Mouse (Mus musculus): Measurements from ENCODE around the gene Hyal1.

Hyal1 gene

DNA sequence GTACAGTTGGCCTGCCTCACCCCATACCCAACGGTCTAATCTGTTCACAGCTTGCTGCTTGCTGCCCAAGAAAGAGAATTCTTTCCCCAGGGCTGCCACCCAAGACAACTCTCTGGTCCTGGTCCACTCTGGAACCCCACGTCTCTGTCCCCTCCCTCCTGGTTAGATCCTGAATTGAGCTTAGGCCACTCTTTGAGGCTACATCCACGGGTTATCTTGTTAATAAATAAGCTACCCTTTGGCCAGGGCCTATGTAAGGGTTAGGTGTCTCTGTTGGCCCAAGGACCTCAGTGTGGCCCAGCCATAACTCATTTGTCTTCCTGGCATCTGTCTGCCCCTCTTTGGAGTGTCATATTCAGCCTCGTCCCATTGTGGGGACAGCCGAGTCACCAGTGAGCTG lies 21.7 kb downstream of the Hyal1 start:
- DNase-seq: no peak

- DNase-seq: no peak
These were observed 22.7 kb downstream of the Hyal1 start for GRCm38 (mm10) chr9:107599433-107599832.

- no peak for DNase-seq
These were observed 23.1 kb downstream of the Hyal1 start for GRCm38 (mm10) chr9:107599842-107600241.

GRCm38 (mm10) chr9:107600745-107601144 lies 24.0 kb downstream of the Hyal1 start:
- DNase-seq: peak; percentile 38

- DNase-seq: no peak
These were observed 24.5 kb downstream of the Hyal1 start for GRCm38 (mm10) chr9:107601275-107601674.

DNA sequence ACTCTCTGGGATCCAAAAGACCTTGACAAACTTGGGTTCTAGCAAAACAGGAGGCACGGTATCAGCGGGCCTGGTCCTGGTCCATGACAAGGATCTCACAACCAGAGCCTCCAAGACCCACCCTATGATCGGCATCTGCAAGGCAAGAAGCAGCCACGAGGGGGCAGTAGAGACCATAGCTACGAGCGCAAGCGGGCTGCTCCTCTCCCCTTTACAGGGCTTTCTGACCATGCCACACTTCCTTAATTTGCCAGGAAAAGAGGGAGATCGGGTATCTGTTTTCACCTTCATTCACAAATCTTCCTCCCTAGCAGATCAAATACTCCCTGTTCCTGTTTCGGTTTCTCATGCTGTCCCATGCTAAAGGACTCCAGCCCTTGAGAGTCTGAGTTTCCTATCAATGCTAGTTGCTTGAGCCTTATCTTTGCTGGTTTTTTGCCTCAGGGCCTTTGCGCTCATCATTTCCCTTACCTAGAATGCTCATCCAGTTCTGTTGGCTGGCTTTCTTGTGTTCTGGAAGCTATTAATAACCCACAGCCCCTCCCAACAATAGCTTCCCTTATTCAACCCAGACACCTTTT lies 25.4 kb downstream of the Hyal1 start:
- peak; percentile 94 for DNase-seq

GRCm38 (mm10) chr9:107603251-107603650 lies 26.5 kb downstream of the Hyal1 start:
- DNase-seq: no peak

GRCm38 (mm10) chr9:107605041-107605661 lies 28.4 kb downstream of the Hyal1 start:
- DNase-seq: no peak

DNA sequence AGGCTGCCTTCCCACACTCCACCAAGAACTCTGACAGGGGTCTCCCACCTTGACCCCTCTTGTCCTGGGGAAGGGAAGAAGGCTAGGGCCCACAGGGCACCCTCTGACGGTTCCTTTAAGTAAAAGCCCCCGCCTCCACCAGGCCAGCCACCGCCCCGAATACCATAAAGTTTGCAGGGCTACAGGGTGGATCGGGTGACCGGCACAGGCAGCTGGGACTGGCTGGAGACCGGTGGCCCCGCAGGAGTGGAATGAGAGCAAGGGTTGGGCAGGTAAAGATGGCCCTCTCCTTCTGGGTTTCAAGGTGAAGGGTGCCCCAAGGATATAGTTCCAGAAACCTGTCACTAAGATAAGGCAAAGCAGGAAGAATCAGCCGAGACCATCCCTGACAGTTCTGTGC lies 29.9 kb downstream of the Hyal1 start:
- DNase-seq: no peak

DNA sequence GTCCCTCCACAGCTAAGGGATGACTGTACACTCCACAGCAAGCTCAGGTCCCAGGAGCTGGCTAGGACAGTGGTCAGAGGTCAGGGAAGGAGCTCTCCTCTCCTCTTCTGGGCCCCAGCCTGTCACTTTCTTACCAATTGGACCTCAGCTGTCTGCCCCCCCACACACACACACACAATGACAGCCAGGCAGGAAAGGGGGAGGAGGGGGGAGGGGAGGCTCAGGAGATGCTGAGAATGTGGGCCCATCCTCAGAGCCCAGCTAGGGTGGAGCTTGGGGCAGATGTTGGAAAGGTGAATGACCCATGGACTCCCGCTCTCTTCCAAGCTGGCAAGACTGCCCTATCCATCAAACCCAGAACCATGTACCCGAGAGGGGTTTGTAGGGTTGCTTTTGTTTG lies 30.3 kb downstream of the Hyal1 start:
- DNase-seq: no peak

GRCm38 (mm10) chr9:107607653-107608245 lies 31.0 kb downstream of the Hyal1 start:
- DNase-seq: no peak

DNA sequence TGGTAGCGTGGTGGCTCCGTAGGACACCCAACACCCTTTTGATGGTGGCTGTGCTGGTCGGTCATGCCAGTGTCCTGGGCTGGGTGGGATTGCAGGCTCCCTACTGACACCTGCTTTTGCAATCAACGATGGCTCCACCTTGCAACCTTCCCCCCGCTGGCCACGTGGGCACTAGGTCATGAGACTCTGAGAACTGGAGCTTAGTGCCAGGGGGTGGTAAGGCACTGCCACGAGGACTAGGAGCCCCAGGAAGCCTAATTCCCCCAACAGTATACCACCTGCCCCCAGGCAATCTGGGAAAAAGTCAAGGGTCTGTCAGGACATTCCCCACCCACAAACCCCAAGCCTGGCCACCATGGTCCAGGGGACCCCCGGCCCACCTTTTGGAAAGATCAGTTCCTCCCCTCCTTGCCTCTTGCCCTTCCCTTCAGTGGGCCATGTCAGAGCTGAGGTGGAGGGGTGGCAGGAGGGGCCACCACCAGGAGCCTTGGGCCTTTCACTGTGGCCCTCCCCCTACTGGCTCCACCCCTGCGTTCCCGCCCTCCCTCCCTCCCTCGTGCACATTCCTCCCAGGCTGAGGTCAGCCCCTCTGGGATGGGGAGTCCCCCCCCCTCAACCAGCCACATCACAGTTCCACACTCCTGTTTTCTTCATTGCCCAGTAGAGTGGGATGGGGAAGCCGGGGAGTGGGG lies 32.2 kb downstream of the Hyal1 start, which contains the start of gene Sema3b:
Gene Sema3b (minus strand): TSS at position 489 of the 692 bp plus-strand sequence.
- DNase-seq: no peak

DNA sequence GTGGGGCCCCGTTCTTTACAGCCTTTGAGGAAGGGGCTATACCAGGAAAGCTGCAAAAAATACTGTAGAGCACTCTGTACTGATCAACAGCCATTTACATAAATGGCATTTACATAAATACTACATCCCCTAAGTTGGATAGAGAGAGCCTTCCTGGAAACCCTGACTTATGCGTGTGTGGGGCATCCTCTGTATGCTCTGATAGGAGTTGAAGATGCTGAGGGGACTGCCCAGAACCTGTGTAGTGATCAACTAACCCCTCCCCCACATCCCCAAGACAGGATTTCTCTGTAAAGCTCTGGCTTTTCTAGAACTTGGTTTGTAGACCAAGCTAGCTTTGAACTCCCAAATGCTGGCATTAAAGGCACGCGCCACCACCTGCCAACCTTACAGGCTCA lies 32.7 kb downstream of the Hyal1 start:
- no peak for DNase-seq

DNA sequence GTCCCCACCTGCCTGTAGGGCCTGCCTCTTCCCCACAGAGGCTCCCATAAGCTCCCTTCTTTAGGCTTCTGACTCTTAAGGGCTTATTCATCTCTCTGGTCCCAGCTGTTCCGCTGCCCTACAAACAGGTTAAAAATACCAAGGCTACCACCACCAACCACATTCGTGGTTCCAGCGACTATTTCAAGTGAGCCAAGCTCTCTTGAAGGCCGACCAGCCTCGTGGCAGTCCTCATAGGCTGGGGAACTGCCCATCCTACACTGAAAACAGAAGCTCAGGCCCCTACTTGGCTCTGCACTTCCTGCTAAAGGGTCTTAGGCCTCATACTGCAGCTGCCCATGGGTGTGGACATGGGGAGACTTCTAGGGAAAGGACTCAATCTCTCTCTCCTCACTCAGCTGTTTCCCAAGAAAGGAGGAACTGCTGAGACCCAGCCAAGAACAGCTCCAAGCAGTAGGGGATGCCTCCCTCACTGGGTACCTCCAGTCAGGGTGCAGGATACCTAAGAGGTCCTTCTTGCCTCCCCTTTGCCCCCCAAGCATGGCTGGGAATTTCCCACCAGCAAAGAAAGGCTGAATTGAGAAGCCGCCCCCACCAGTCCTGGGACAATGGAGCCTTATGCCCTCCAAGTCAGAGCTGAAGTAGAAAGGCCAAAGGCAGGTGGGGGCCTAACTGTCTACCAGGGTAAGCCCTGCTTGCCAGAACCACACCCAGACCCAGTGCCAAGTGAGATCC lies 34.9 kb downstream of the Hyal1 start:
- no peak for DNase-seq

DNA sequence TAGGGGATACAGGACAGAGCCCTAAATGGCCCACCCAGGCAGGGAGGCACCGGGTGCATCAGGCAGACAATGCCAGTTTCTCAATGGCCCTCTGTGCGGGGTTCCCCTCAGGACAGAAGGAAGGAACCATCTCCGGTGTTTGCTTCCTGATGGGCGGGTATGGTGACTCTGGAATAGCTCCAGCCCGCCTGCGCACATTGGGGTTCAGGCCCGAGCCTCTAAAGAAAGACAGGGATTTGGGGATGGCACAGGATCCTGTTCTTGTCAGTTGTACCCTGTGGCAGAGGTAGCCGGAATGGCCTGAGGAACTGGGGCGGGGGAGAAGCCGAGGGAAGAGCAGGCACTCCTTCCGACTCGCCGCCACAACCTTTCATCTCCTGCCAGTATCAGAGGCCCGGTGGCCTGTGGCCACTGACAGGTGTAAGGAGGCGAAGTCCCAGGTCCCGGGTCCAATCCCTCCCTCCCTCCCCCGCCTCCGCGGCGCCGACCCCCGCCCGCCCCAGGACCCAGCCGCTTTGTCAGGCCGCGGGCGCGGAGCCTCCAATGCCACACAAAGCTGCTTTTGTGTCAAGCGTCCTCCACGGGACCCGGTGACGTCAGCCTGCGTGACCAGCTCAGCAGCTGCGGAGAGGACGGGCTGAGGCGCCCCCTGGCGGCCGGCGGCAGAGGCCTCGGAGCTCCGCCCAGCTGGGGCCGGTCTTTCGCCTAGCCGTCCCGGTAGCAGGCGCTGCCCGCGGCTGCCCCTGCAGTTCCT lies 35.6 kb downstream of the Hyal1 start:
- DNase-seq: peak; percentile 98

GRCm38 (mm10) chr9:107612945-107613569 lies 36.3 kb downstream of the Hyal1 start:
- DNase-seq: no peak

GRCm38 (mm10) chr9:107615035-107615434 lies 38.3 kb downstream of the Hyal1 start:
- no peak for DNase-seq

DNA sequence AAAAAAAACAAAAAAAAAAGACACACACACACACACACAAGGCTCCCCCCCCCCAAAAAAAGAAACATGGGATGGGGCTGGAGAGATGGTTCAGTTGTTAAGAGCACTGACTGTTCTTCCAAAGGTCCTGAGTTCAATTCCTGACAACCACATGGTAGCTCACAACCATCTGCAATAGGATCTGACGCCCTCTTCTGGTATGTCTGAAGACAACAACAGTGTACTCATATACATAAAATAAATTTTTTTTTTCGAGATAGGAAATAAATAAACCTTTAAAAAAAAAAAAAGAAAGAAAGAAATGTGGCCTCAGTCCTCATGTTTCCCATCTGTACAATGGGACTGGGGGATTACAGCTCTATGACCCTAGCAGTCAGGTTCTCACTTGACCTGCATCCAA lies 40.7 kb downstream of the Hyal1 start:
- no peak for DNase-seq

DNA sequence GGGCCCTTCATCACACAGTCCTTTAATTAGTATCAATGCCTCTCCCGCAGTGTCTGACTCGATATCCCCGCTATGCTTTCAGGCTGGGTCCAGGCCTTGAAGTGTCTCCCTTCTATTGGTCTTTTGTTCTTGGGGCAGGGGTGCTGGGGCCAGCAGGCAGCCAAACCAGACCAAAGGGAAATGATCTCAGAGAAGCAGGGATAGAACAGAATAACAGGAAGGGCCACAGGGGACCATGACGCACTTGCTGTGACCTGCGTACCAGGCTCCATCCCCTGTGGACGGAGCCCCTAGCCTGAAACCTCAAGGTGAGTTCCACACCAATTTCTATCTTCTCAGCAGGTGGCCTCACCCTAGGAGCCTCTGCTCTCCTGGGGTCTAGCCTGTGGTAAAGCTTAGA lies 41.4 kb downstream of the Hyal1 start:
- no peak for DNase-seq

GRCm38 (mm10) chr9:107618778-107619545 lies 42.2 kb downstream of the Hyal1 start:
- no peak for DNase-seq

DNA sequence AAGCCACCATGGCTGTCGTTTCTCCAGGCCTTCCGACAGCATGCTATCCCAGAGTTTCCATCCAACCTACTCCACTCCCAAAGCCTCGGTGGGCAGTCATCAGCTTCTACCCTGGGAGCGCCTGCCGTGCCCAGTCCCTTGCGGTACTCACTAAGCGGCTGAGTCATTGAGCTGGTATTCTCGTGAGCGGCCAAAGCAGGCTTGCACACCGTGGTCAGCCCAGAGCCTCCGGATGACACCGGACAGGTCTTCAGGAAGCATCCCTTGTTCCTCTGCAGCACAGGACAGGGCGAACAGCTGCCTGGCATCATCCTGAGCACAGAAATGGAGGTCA lies 42.8 kb downstream of the Hyal1 start:
- DNase-seq: no peak
